Mouse (Mus musculus): Measurements from ENCODE around the gene Psmb2. TPM values are rescaled to one million over a fixed set of nuclear protein-coding genes. Genes with fewer than 3 reads are reported as not detected.

Psmb2 gene
- polyA plus RNA-seq, 1 experiment: not detected

DNA sequence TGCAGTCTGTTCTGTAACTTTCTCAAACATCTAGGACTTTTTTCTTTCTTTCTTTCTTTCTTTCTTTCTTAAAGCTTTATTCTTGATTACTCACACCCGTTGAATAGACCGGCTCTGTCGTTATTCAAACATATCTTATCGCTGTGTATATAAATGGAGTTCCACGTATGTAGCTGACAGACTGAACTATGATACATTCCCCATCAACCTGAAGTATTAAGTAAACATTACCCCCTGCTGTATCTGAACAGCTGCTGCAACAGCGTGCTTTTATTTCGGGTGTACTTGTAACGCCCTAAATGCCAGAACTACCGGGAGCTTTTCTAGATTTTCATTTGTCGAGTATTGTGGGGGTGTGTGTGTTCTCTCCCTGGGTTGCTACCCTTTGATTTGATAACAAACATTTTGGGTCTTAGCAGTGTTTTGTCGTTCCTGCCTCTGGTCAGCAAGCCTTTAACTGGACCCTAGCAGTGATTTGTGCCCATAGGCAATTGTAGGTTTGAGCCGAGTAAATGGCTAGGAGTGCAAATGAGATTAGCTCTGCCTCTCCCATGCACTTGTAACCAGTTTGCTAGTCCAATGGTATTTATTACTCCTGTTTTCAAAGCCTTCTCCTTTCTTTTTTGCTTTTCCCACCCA is 77.4 kb downstream of the Psmb2 start:
- Histone ChIP-seq H3K27ac (ENCODE audit: insufficient read depth, low read depth, low read length) (peak overlapping the region; percentile 82), H3K4me3 (ENCODE audit: insufficient read depth, low read depth, low read length) (no peak overlapping the region), H3K4me1 (ENCODE audit: control insufficient read depth, insufficient read depth, low read length) (peaks cover 19% of the 10 kb centered on the region)
- no peak for TF ChIP-seq CTCF (IDR thresholded peaks at IDR 0.05; ENCODE audit: insufficient read depth, low read depth, low read length)
- TF ChIP-seq POLR2A (IDR thresholded peaks at IDR 0.05; ENCODE audit: insufficient read depth, low read depth, low read length): no peak
- 8% methylated on average over 12 of the region's 12 CpGs for WGBS

DNA sequence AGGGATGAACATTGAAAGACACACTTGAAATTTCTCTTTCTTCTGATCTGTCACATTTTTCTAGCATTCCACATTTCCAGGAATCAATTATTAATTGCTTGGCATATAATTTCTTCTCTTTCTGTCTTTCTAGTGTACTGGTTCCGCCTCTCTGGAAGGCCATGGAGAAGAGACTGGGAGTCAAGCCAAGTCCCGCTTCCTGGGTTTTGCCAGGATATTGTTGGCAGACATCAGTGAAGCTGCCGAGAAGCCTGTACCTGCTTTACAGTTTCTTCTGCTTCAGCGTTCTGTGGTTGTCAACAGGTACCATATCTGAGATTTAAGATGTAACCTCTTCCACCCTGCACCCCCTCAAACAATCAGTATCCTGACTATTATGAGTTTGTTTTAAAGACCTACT is 79.3 kb downstream of the Psmb2 start:
- WGBS: 21% methylated on average over 4 of the region's 4 CpGs

DNA sequence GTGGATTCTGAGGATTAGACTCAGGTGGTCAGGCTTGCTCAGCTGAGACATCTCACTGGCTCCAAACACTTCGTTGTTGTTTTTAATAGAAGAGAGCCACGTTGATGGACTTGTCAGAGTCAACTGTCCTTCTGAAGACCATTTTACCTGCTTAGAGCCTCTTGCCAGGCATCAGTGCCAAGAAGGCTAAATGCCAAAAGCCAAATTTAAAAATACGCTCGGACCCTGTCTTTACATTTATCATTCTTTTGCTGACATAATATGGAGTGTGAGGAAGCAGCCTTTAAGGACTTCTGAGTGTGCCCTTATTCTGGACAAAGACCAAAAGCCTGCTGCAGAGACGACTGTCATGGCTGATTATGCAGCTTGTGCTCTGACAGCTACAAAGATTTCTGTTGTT is 80.9 kb downstream of the Psmb2 start:
- Histone ChIP-seq H3K4me1 (ENCODE audit: control insufficient read depth, insufficient read depth, low read length) (peaks cover 6% of the 10 kb centered on the region), H3K4me3 (ENCODE audit: insufficient read depth, low read depth, low read length) (no peak overlapping the region)

More for the DNA sequence above, 79.3 kb downstream of the Psmb2 start:
- TF ChIP-seq POLR2A (IDR thresholded peaks at IDR 0.05; ENCODE audit: insufficient read depth, low read depth, low read length) (no peak), CTCF (IDR thresholded peaks at IDR 0.05; ENCODE audit: insufficient read depth, low read depth, low read length) (no peak)
- Histone ChIP-seq H3K4me3 (ENCODE audit: insufficient read depth, low read depth, low read length) (no peak overlapping the region), H3K27ac (ENCODE audit: insufficient read depth, low read depth, low read length) (no peak overlapping the region), H3K4me1 (ENCODE audit: control insufficient read depth, insufficient read depth, low read length) (peaks cover 6% of the 10 kb centered on the region)

More for the DNA sequence above, 80.9 kb downstream of the Psmb2 start:
- WGBS: 46% methylated on average over 5 of the region's 5 CpGs
- no peak overlapping the region for H3K27ac ChIP-seq (ENCODE audit: insufficient read depth, low read depth, low read length)
- TF ChIP-seq CTCF (IDR thresholded peaks at IDR 0.05; ENCODE audit: insufficient read depth, low read depth, low read length) (no peak), POLR2A (IDR thresholded peaks at IDR 0.05; ENCODE audit: insufficient read depth, low read depth, low read length) (no peak)

Other genes with a start within 250 kb of the Psmb2 start
- gene Ago3, start 248.1 kb upstream of the Psmb2 start, polyA plus RNA-seq (2012; ENCODE audit: insufficient read depth, insufficient read length, low replicate concordance, missing spikeins): 39.0 TPM in 1 of 2 replicates, not detected in the other
- gene Ago1, start 209.0 kb upstream of the Psmb2 start, polyA plus RNA-seq (2012; ENCODE audit: insufficient read depth, insufficient read length, low replicate concordance, missing spikeins): 173 TPM in 1 of 2 replicates, not detected in the other
- gene Ago4, start 144.2 kb upstream of the Psmb2 start, polyA plus RNA-seq (2012; ENCODE audit: insufficient read depth, insufficient read length, low replicate concordance, missing spikeins): not detected in 2 replicates
- gene Clspn, start 120.7 kb upstream of the Psmb2 start, polyA plus RNA-seq (2012; ENCODE audit: insufficient read depth, insufficient read length, low replicate concordance, missing spikeins): not detected in 2 replicates
- not detected in 2 replicates for gene 5730409E04Rik, start 67.8 kb upstream of the Psmb2 start, polyA plus RNA-seq (2012; ENCODE audit: insufficient read depth, insufficient read length, low replicate concordance, missing spikeins)
- not detected in 2 replicates for gene Tfap2e, start 58.6 kb downstream of the Psmb2 start, polyA plus RNA-seq (2012; ENCODE audit: insufficient read depth, insufficient read length, low replicate concordance, missing spikeins)
- gene Ncdn, start 75.8 kb downstream of the Psmb2 start, polyA plus RNA-seq (2012; ENCODE audit: insufficient read depth, insufficient read length, low replicate concordance, missing spikeins): 194 and 284 TPM in 2 replicates
- not detected in 2 replicates for gene AU040320, start 75.9 kb downstream of the Psmb2 start, polyA plus RNA-seq (2012; ENCODE audit: insufficient read depth, insufficient read length, low replicate concordance, missing spikeins)

All from olfactory bulb, adult 2 months (tissue).